Mouse (Mus musculus) Patski (cell line): Measurements from ENCODE around the gene Pptc7. TPM values are rescaled to one million over a fixed set of nuclear protein-coding genes. Genes with fewer than 3 reads are reported as not detected.
"Not testable (repeated sequence)": the region's sequence is repeated elsewhere in the genome, so short reads cannot be mapped to it uniquely, and the experiment has no call there.

ENCODE experiments used
- ATAC-seq: fragments of 100-300 bp; one replicate; pipeline ENCODE4 v1.8.0; 2021
- CTCF ChIA-PET: fragments of 350-600 bp; sonication (Branson Sonifier 250); formaldehyde crosslinking; loops from one replicate; lab custom pipeline; 2022; ENCODE audit warnings: inconsistent platforms; lab: Charles Lee
- POLR2A ChIA-PET: fragments of 350-600 bp; sonication (Branson Sonifier 250); formaldehyde crosslinking; loops from one replicate; lab custom pipeline; 2022; ENCODE audit warnings: antibody characterized with exemption, inconsistent platforms; lab: Charles Lee
- DNase-seq: peaks from one replicate; pipeline ENCODE4 v3.0.0-alpha.2; 2011; ENCODE audit warnings: low read depth, low spot score
- H3K27me3 ChIP-seq: fragments of 371-371 bp; one replicate; pipeline ENCODE4 v1.5.1; 2021
- CTCF ChIP-seq: fragments of 100-300 bp; IDR thresholded peaks from one replicate; pipeline ENCODE4 v1.5.1; 2021
- in situ Hi-C: fragments of 300-500 bp; cut with MboI; formaldehyde crosslinking; loops from 3 replicates; pipeline ENCODE4 v1.11.1; 2018; ENCODE audit warnings: low pct_unique_long_range_greater_than_20kb, mixed read lengths
- polyA plus RNA-seq: library from polyadenylated mRNA; unstranded; gene quantifications from one replicate; pipeline ENCODE4 v1.2.3, GENCODE M21; 2021

Pptc7 gene
- polyA plus RNA-seq, 1 experiment from 2014 or later = 31.1 TPM

DNA sequence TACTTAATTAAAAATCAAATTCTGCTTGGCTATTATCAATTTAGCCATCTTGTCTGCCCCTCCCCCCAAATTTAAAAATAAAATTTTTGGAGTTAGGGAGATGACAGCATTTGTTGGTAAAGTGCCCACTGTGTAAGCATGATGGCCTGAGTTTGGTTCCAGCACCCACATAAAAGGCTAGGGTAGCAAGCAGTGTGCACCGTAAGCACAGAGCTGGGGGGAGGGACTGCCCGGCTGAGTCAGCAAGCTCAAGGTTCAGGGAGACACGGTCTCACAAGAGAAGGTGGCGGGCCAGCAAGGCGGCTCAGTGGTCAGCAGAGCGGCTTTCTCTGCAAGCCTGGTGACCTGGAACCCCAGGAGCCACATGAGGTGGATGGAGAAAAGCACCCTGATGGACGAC is 21.3 kb downstream of the Pptc7 start:
- no peaks in the 10 kb centered on the region for H3K27me3 ChIP-seq
- DNase-seq = no peak
- ATAC-seq = no peak
- in situ Hi-C loops = no loop called here
- TF ChIP-seq CTCF = no peak
- POLR2A ChIA-PET = no interaction called here
- CTCF ChIA-PET = interaction anchor here (0.8 to 2.2 kb wide), 3 partner anchors 10 to 39 kb away, joined by 3 to 6 read pairs (median 5); no protein-coding TSS in a partner anchor

- no peaks in the 10 kb centered on the region for H3K27me3 ChIP-seq
- DNase-seq (no peak), ATAC-seq (no peak)
- ChIA-PET POLR2A (no interaction called here), CTCF (interaction anchor here (0.8 to 2.2 kb wide), 3 partner anchors 13 to 33 kb away, joined by 3 to 5 read pairs (median 5); no protein-coding TSS in a partner anchor)
- in situ Hi-C loops = no loop called here
- TF ChIP-seq CTCF = no peak
These were observed 22.4 kb downstream of the Pptc7 start for GRCm38 (mm10) chr5:122306536-122306935.

DNA sequence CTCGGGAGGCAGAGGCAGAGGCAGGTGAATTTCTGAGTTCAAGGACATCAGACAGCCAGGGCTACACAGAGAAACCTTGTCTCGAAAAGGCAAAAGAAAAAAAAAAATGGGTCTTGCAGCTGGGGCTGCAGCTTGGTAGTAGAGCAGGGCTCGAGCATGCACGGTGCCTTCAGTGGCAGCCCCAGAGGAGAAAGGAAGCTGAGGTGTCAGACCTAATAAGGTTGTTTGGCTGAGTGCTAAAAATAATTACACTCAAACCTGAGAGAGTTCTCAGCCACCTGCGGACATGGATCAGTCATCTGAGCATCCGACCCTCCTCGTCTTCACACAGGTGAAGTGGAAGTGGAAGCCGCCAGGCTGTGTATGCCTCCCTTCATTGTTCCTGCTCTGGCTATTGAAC is 26.5 kb downstream of the Pptc7 start:
- in situ Hi-C loops = no loop called here
- ATAC-seq = no peak

GRCm38 (mm10) chr5:122311692-122312091 is 27.5 kb downstream of the Pptc7 start:
- ATAC-seq (no peak), DNase-seq (no peak)
- CTCF ChIA-PET = interaction anchor here (0.8 to 1.6 kb wide), 5 partner anchors 10 to 31 kb away, joined by 3 to 4 read pairs (median 3); no protein-coding TSS in a partner anchor
- POLR2A ChIA-PET = interaction anchor here (1.0 to 1.2 kb wide), 2 partner anchors 19 to 32 kb away, joined by 4 to 5 read pairs; no protein-coding TSS in a partner anchor
- no peak for TF ChIP-seq CTCF
- in situ Hi-C loops = no loop called here
- H3K27me3 ChIP-seq = no peaks in the 10 kb centered on the region

More for the DNA sequence above, 26.5 kb downstream of the Pptc7 start:
- ChIA-PET POLR2A (interaction anchor here (1.2 kb wide), 1 partner anchor 31 kb away, joined by 5 read pairs; no protein-coding TSS in a partner anchor), CTCF (interaction anchor here (0.9 kb wide), 1 partner anchor 9 kb away, joined by 3 read pairs; no protein-coding TSS in a partner anchor)
- no peak for DNase-seq
- H3K27me3 ChIP-seq = no peaks in the 10 kb centered on the region
- TF ChIP-seq CTCF = no peak

DNA sequence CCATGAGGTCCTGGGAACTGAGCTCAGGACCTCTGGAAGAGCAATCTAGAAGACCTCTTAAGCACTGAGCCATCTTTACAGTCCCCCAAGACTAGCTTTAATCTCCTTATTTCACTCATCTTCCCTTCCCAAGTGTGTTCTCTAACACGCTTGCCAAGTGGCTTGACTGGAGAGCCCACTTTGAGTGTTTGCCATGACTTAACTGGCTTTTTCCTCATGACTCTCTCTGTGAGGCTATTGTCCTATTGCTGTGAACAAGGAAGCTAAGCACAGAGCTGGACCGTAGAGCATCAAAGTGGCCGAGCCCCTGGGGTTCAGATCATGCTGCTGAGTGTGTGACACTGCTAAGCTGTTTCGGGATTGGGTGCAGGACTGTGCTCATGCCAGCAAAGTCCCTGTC is 28.2 kb downstream of the Pptc7 start:
- TF ChIP-seq CTCF = no peak
- POLR2A ChIA-PET = interaction anchor here (1.0 kb wide), 1 partner anchor 20 kb away, joined by 4 read pairs; no protein-coding TSS in a partner anchor
- no peak for DNase-seq
- in situ Hi-C loops = no loop called here
- H3K27me3 ChIP-seq = no peaks in the 10 kb centered on the region
- no peak for ATAC-seq
- CTCF ChIA-PET = interaction anchor here (0.8 to 1.6 kb wide), 6 partner anchors 11 to 31 kb away, joined by 3 to 4 read pairs (median 3); no protein-coding TSS in a partner anchor

DNA sequence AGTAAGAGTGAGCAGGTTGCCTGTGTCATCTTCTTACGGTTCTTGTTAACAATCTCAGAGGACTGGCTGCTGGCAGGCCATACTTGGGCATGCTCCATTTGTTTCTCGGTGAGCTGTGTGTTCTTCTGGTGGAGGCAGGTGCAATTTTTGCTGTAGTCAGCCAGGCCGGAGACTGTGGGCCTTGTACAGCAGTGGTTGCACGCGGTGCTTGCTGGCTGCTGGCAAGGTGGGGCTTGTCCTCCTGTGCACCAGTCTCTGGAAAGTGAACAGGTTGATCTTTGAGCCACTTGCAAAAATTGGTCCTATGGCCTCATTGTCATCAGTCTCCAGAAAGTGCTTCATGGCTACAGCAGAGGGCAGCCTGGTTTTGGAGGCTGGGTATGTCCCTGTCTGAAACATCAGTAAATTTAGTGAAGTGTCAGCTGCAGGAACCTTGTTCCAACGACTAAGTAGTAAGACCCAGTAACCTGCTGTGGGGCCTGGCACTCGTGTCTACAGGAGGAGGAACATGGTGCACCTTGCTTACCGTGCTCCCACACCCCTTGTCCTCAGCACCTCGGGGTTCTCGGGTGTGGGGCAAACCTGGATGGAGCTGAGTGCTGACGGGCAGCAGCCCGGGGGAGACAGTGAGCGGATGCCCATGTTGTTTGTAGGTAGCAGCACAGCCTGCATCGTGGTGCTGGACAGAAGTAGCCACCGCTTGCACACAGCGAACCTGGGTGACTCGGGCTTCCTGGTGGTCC is 28.9 kb downstream of the Pptc7 start:
- no peak for TF ChIP-seq CTCF
- ChIA-PET CTCF (interaction anchor here (0.9 kb wide), 1 partner anchor 30 kb away, joined by 3 read pairs; no protein-coding TSS in a partner anchor), POLR2A (interaction anchor here (1.0 kb wide), 1 partner anchor 20 kb away, joined by 4 read pairs; no protein-coding TSS in a partner anchor)
- no peak for DNase-seq
- no peaks in the 10 kb centered on the region for H3K27me3 ChIP-seq
- no peak for ATAC-seq
- in situ Hi-C loops = no loop called here

DNA sequence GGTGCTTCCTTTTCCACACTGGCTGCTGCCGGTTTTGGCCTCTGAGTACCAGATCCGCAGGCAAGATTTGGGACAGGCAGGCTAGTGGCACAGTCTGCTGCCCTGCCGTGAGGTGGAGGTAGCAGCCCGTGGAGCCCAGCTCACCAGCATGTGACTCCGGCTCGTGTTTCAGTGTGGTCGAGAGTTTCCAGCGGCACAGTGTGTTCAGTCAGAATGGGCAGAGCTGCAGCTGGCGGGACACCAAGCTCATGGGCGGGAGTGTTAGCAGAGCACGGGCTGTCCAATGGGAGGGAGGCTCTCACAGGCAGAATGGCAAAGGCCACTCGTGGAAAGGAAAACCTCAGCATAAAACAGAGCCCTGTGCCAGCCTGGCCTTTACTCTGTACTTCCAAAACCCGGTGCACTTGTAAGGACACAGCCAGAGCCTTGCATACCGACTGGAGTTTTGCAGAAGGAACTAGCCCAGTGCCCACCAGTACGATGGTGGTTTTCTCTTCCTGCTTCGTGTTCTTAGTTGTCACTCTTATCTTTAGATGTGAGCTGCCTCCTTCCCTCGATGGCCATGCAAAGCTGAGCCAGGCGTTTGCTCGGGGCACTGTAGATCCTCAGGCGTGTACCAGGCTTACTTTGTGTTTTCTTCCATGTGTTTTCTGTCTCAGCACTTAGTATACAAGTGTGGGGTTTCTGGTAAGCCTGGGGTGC is 31.0 kb downstream of the Pptc7 start:
- in situ Hi-C loops = no loop called here
- POLR2A ChIA-PET = interaction anchor here (0.6 to 1.5 kb wide), 3 partner anchors 15 to 43 kb away, joined by 3 to 4 read pairs (median 3); no protein-coding TSS in a partner anchor

DNA sequence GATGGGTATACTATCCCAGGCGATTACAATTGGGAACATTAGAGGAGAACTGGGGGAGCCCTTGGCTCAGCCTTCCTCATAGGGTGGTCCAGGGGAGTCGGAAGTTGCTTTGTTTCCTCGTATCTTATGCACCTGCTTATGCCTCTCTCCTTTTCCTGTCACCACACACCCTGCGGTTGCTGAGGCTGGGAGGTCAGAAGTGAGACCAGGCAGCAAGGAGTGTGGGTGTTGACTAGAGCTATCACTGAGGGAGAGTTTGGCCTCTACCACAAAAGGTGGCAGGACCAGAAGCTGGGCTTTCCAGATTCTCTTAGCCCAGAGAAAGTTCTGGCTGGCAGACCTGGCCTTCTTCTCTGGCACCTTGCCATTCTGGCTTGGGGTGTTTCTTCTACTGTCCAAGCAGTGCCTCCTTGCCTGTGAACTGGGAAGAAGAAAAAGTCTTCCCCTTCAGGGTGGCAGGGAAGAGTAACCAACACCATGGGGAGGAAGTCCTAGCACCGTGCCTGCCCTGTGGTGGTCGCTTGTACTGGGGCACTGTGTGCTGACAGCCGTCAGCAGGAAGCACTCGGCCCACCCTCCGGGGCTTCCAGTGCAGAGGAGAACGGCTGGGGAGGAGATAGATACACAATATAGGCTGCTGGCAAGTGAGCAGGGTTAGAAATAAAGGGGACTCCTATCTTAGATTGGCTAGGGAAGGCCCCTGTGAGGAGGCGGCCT is 33.3 kb downstream of the Pptc7 start:
- no peak for TF ChIP-seq CTCF
- H3K27me3 ChIP-seq = no peaks in the 10 kb centered on the region
- DNase-seq (no peak), ATAC-seq (no peak)
- ChIA-PET POLR2A (interaction anchor here (2.4 kb wide), 1 partner anchor 10 kb away, joined by 11 read pairs; no protein-coding TSS in a partner anchor), CTCF (interaction anchor here (1.1 to 3.4 kb wide), 2 partner anchors 9 to 62 kb away, joined by 3 to 27 read pairs; no protein-coding TSS in a partner anchor)
- in situ Hi-C loops = no loop called here

More for the DNA sequence above, 31.0 kb downstream of the Pptc7 start:
- peak; percentile 95 for ATAC-seq
- no peak for TF ChIP-seq CTCF
- no peaks in the 10 kb centered on the region for H3K27me3 ChIP-seq
- peak; percentile 96 for DNase-seq
- CTCF ChIA-PET = interaction anchor here (0.6 to 3.4 kb wide), 7 partner anchors 10 to 52 kb away, joined by 3 to 27 read pairs (median 6); no protein-coding TSS in a partner anchor

GRCm38 (mm10) chr5:122318100-122318499 is 33.9 kb downstream of the Pptc7 start:
- no peak for DNase-seq
- ChIA-PET POLR2A (interaction anchor here (2.4 kb wide), 1 partner anchor 9 kb away, joined by 11 read pairs; no protein-coding TSS in a partner anchor), CTCF (interaction anchor here (0.8 to 1.1 kb wide), 2 partner anchors 18 to 37 kb away, joined by 3 read pairs; no protein-coding TSS in a partner anchor)
- ATAC-seq = no peak
- H3K27me3 ChIP-seq = no peaks in the 10 kb centered on the region
- in situ Hi-C loops = no loop called here
- no peak for TF ChIP-seq CTCF

DNA sequence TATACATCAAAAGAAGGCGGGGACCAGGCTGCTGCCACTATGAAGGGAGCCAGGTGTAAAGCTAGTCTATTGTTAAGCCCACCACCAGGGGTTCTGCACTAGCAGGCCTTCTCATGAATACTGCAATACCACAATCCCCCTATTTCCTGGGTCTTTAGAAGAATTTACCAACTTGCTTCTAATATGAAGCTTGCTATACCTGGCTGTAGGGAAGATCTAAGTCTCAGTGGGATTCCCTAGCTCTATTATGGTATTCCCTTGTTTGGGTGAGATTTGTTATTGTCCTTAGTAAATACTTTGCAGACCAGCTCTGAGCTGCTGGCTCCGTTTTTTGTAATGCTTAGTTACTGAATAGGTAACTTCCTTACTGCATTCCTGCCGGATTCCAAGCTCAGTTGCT is 34.8 kb downstream of the Pptc7 start:
- ChIA-PET CTCF (interaction anchor here (0.7 to 2.0 kb wide), 7 partner anchors 8 to 38 kb away, joined by 3 to 6 read pairs (median 3); no protein-coding TSS in a partner anchor), POLR2A (interaction anchor here (1.5 kb wide), 1 partner anchor 15 kb away, joined by 4 read pairs; no protein-coding TSS in a partner anchor)
- H3K27me3 ChIP-seq, in situ Hi-C loops, ATAC-seq, DNase-seq: not testable (repeated sequence)
